Mouse (Mus musculus) T-cell, adult 2 months (primary cell): ENCODE measurements around the gene Urad.

Source experiments
- DNase-seq: peaks from one replicate; pipeline ENCODE4 v3.0.0; 2022; ENCODE audit warnings: low spot score

Gene Urad

DNA sequence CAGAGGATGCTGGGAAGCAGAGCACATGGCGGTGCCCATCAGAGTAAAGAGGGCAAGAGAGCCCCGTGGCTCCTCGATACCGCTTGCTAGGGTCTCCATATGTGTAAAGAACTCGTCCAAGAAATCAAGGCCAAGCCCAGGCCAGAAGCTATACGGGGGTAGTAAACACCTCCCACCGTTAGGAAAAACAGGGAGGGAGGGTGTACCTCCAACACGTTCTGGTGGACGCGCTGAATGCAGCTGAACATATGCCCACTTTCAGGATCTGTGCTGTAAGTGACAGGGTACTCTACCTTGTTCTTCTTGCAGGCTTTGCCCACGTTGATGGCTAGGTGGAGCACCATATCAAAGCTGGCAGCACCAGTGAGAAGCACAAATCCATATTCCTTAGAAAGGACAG is 3.7 kb upstream of the Urad start:
- DNase-seq = no peak

GRCm38 (mm10) chr5:147323237-147323917 is 1.1 kb upstream of the Urad start:
- peak; percentile 79 for DNase-seq

DNA sequence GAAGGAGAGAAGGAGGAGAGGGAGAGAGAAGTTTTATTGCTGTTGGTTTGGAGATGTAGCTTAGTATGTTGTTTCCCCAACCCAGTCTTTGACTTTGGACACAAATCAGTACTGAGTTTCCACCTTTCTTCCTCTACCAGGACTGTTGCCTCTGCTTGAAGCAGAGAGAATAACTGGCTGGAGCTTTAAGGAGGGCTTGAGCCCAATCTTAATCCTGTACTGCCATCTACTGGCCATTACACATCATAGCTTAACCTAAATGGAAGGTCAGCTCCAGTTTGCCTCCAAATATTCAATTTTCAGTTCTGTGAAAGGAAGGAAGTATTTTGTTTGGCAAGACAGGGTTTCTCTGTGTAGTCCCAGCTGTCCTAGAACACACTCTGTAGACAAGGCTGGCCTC is 2.6 kb downstream of the Urad start:
- DNase-seq = peak; percentile 49

- no peak for DNase-seq
These were observed 4.2 kb downstream of the Urad start for GRCm38 (mm10) chr5:147317991-147318390.

GRCm38 (mm10) chr5:147317321-147317720 is 4.9 kb downstream of the Urad start:
- no peak for DNase-seq

DNA sequence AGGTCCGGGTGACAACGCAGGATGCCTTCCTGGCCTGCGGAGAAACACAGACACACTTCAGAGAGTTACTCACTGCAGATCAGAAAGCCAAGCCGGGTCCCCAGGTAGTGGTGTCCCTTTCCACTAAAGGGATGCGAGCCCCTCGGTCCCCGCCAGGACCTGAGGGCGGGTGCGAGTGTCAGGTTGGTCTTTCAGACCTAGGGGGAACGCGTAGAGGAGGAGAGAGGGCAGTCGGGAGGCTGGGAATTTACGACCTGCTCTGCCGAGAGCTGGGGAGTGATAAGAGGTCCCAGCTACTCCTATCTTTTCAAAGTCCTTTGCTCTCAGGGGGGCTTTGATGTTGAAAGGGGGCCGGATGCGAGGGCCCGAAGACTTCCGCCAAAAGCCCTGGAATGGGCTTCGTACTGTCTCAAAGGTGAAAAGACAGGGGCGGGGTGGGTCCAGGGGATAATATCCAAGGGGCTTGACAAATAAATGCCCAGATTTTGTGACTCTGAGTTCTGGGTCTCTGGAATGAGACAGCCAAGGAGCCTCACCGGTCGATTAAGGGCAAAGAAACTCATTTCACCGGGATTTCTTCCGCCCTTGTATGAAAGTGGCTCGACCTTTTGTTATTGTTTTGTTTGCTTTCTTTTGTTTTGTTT is 6.7 kb downstream of the Urad start:
- no peak for DNase-seq

- DNase-seq = no peak
These were observed 7.4 kb downstream of the Urad start for GRCm38 (mm10) chr5:147314646-147315431.

DNA sequence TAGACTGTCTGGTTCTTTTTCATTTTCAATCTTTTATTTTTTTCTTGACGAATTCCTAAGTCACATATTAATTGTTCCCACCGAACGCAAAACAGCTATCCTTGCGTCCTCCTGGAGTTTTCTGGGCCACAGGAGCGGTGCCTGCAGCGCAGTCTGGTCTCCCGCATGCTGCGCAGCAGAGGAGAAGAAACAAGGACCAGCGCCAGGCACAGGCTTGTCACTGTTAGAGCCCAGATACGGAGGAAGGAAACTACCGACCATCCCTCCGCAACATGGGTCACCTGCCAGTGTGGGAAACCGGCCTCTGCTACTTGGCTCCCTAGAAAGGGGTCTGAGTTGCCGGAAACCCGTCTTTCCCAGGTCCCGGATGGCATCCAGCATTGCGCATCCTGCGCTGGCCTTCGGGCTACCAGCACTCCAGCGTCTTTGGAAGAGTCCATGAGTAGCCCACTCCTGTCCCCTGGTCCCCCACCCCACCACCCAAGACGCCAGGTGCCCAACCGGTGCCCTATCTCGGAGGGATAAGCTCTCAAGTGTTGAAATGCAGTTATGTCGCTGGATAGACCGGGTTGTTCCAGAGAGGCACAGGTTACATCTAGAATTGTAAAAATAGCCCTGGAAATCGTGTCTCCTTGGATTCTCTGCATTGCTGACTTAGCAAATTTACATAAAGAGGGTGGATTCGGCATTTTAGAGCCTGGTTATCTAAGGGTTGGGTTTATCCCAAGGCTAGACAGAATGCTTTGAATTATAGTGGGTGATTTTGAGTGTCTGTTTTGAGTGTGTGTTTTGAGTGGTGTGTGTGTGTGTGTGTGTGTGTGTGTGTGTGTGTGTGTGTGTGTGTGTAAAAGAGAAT is 9.2 kb downstream of the Urad start:
- DNase-seq = no peak

- DNase-seq = no peak
These were observed 12.5 kb downstream of the Urad start for GRCm38 (mm10) chr5:147309786-147310185.

DNA sequence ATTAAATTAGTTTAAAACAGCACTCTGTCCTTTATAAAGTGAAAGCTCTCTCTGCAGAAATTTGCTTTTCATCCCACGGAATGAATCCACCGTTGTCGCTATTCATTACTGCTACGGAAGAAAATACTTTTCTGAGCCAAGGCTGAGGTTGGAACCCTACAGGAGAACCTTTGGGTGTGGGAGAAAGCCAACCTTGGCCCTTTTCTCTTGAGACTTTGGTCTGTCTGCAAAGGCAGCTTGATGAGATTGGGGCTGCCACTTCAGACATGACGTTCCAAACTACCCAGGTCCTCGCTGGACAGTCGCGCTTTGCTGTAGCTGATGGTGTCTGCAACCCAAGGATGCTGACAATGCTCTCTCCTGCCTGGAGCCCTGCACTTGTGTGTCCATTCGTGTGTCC is 13.8 kb downstream of the Urad start:
- DNase-seq = no peak

- DNase-seq = no peak
These were observed 14.8 kb downstream of the Urad start for GRCm38 (mm10) chr5:147307398-147307785.

GRCm38 (mm10) chr5:147306638-147307397 is 15.4 kb downstream of the Urad start, which contains the start of gene Cdx2:
Cdx2 (minus strand) TSS chr5:147307270.
- no peak for DNase-seq

DNA sequence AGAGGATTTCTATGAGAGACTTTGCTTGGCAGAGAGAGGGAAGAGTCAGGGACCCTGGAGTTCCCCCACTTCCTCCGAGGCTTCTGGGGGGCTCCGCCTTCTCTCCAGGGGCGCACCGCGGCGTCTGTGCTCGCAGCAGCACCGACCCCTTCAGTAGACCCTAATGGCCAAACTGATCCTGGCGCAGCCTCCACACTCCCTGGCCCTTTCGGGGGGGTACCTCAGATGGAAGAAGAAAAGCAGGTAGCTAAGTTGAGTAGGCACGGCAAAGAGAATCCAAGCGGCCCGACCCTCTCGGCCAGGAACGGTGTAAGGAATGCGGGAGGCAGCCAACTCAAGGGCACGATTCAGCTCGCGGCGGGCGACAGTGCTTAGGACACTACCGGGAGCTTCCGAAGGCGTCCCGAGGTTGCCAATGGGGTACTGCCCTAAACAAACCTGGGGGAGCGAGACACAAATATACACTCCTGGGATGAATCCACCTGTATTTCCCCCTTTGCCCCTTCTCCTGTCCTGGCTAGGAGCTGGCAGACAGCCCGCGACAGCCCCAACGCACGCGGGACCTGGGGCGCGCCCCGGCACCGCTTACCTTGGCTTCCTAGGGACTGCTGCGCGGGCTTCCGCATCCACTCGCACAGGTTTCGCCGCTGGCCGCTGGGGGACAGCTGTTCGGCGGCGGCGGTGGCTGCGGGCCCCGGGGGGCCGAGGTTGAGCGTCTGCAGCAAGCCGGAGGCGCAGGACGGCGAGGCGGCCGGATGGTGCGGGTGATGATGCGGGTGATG is 16.2 kb downstream of the Urad start:
- DNase-seq = no peak

GRCm38 (mm10) chr5:147305166-147305565 is 17.1 kb downstream of the Urad start:
- no peak for DNase-seq

GRCm38 (mm10) chr5:147304276-147305155 is 17.7 kb downstream of the Urad start:
- DNase-seq = no peak

GRCm38 (mm10) chr5:147302746-147303400 is 19.4 kb downstream of the Urad start:
- no peak for DNase-seq

GRCm38 (mm10) chr5:147302141-147302540 is 20.1 kb downstream of the Urad start:
- no peak for DNase-seq

- no peak for DNase-seq
These were observed 20.5 kb downstream of the Urad start for GRCm38 (mm10) chr5:147301781-147302070.
